Mouse (Mus musculus) bone marrow macrophage, adult 2 months (primary cell): Measurements from ENCODE around the gene Fbxl22.

Experiments used
- CTCF ChIP-seq: IDR thresholded peaks from 2 replicates; pipeline ENCODE4 v1.5.1; 2012; ENCODE audit warnings: low read depth, mild to moderate bottlenecking, low read length, moderate library complexity
- POLR2A ChIP-seq: IDR thresholded peaks from 2 replicates; pipeline ENCODE4 v1.6.1; 2012; ENCODE audit warnings: mild to moderate bottlenecking, low read depth, low read length, borderline replicate concordance

DNA sequence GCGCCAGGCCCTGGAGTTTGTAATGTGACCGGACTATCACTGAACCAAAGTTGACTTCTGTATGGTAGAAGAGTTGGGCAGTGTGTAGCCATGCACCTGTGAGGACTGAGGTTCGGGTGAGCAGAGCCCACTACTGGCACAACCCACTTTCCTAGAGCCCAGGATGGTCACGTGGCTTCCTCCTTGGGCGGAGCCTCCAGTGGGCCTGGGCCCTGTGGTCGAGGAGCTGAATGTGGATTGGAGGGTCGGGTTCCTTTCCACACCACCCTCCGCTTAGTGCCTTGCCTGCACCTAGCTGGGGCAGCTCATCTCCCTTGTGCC, 2.1 kb downstream of the Fbxl22 start:
- TF ChIP-seq CTCF (no peak), POLR2A (0 out of 2 replicates have a peak, but pooled peaks have one; percentile 8)
